Mouse (Mus musculus): ENCODE measurements around the gene Hist1h2bl. TPM values are rescaled to one million over a fixed set of nuclear protein-coding genes. Genes with fewer than 3 reads are reported as not detected.

The Hist1h2bl gene
- total RNA-seq, 2 experiments from 2014 or later, result 110 to 268 TPM

- no peak for ATAC-seq (replicated peaks; ENCODE audit: low FRiP score, poor library complexity, severe bottlenecking)
These were observed 7.3 kb upstream of the Hist1h2bl start for GRCm38 (mm10) chr13:21722993-21723836.

GRCm38 (mm10) chr13:21722373-21722925, 6.5 kb upstream of the Hist1h2bl start:
- no peak for ATAC-seq (replicated peaks; ENCODE audit: low FRiP score, poor library complexity, severe bottlenecking)

- ATAC-seq (replicated peaks; ENCODE audit: low FRiP score, poor library complexity, severe bottlenecking), result peak; percentile 86
These were observed 5.9 kb upstream of the Hist1h2bl start, which contains the start of gene Hist1h2bm for GRCm38 (mm10) chr13:21721757-21722372. TSS of gene Hist1h2bm (plus strand) at chr13:21722044.

GRCm38 (mm10) chr13:21721107-21721756, 5.3 kb upstream of the Hist1h2bl start:
- ATAC-seq (replicated peaks; ENCODE audit: low FRiP score, poor library complexity, severe bottlenecking), result peak; percentile 21; the same call in 1 of the 2 replicates

- 0 out of 2 replicates have a peak, but pooled peaks have one; percentile 0 for ATAC-seq (replicated peaks; ENCODE audit: low FRiP score, poor library complexity, severe bottlenecking)
These were observed 2.6 kb upstream of the Hist1h2bl start for GRCm38 (mm10) chr13:21718381-21719080.

- peak; percentile 50 for ATAC-seq (replicated peaks; ENCODE audit: low FRiP score, poor library complexity, severe bottlenecking)
These were observed 1.7 kb upstream of the Hist1h2bl start, which contains the start of gene Hist1h3h for GRCm38 (mm10) chr13:21717397-21718357. TSS of gene Hist1h3h (plus strand) at chr13:21717659.

GRCm38 (mm10) chr13:21716540-21717391, 823 bp upstream of the Hist1h2bl start:
- ATAC-seq (replicated peaks; ENCODE audit: low FRiP score, poor library complexity, severe bottlenecking), result peak; percentile 12

GRCm38 (mm10) chr13:21715131-21715863, 646 bp downstream of the Hist1h2bl start:
- ATAC-seq (replicated peaks; ENCODE audit: low FRiP score, poor library complexity, severe bottlenecking), result peak; percentile 14; the same call in 1 of the 2 replicates

GRCm38 (mm10) chr13:21714725-21715124, 1.2 kb downstream of the Hist1h2bl start:
- peak; percentile 35 for ATAC-seq (replicated peaks; ENCODE audit: low FRiP score, poor library complexity, severe bottlenecking)

- no peak for ATAC-seq (replicated peaks; ENCODE audit: low FRiP score, poor library complexity, severe bottlenecking)
These were observed 4.2 kb downstream of the Hist1h2bl start for GRCm38 (mm10) chr13:21711698-21712097.

GRCm38 (mm10) chr13:21710821-21711525, 5.0 kb downstream of the Hist1h2bl start:
- peak; percentile 46 for ATAC-seq (replicated peaks; ENCODE audit: low FRiP score, poor library complexity, severe bottlenecking)

- peak; percentile 89 for ATAC-seq (replicated peaks; ENCODE audit: low FRiP score, poor library complexity, severe bottlenecking)
These were observed 5.8 kb downstream of the Hist1h2bl start for GRCm38 (mm10) chr13:21710031-21710711.

- no peak for ATAC-seq (replicated peaks; ENCODE audit: low FRiP score, poor library complexity, severe bottlenecking)
These were observed 9.3 kb downstream of the Hist1h2bl start for GRCm38 (mm10) chr13:21706669-21707068.

- ATAC-seq (replicated peaks; ENCODE audit: low FRiP score, poor library complexity, severe bottlenecking), result no peak
These were observed 18.1 kb downstream of the Hist1h2bl start, which contains the start of gene Olfr1359 for GRCm38 (mm10) chr13:21697811-21698210. TSS of gene Olfr1359 (plus strand) at chr13:21698111.

- no peak for ATAC-seq (replicated peaks; ENCODE audit: low FRiP score, poor library complexity, severe bottlenecking)
These were observed 38.6 kb downstream of the Hist1h2bl start, which contains the start of gene Olfr1360 for GRCm38 (mm10) chr13:21677305-21677704. TSS of gene Olfr1360 (minus strand) at chr13:21677405.

Measured in erythroblast, adult 5-6 weeks (primary cell).